Mouse (Mus musculus) heart, embryonic 11.5 days (tissue): ENCODE measurements around the gene Gpr107. TPM values are rescaled to one million over a fixed set of nuclear protein-coding genes. Genes with fewer than 3 reads are reported as not detected.

Source experiments
- ATAC-seq: fragments of 200-750 bp; cut with Nextera tagmentation; replicated peaks from 2 replicates; pipeline ENCODE4 v1.8.0; 2017; ENCODE audit warnings: moderate library complexity; ENCODE audit not compliant: insufficient number of reproducible peaks, low FRiP score, low TSS enrichment
- H3K27ac ChIP-seq: fragments of 300-500 bp; sonication (generic); 2 replicates; pipeline ENCODE4 v1.5.1; 2014; ENCODE audit warnings: mild to moderate bottlenecking, low read depth, low read length
- H3K27me3 ChIP-seq: fragments of 300-500 bp; sonication (generic); 2 replicates; pipeline ENCODE4 v1.6.1; 2014; ENCODE audit warnings: mild to moderate bottlenecking, low read length, mixed read lengths; ENCODE audit not compliant: control insufficient read depth, insufficient read depth
- H3K36me3 ChIP-seq: fragments of 300-500 bp; sonication (generic); 2 replicates; pipeline ENCODE4 v1.6.1; 2014; ENCODE audit warnings: mild to moderate bottlenecking, low read length, moderate library complexity, mixed read lengths; ENCODE audit not compliant: control insufficient read depth, insufficient read depth
- H3K4me1 ChIP-seq: fragments of 300-500 bp; sonication (generic); 2 replicates; pipeline ENCODE4 v1.6.1; 2014; ENCODE audit warnings: low read length; ENCODE audit not compliant: control insufficient read depth, insufficient read depth
- H3K4me2 ChIP-seq: fragments of 300-500 bp; sonication (generic); 2 replicates; pipeline ENCODE4 v1.6.1; 2014; ENCODE audit warnings: mild to moderate bottlenecking, moderate library complexity
- H3K4me3 ChIP-seq: fragments of 300-500 bp; sonication (generic); 2 replicates; pipeline ENCODE4 v1.5.1; 2014; ENCODE audit warnings: low read depth, low read length
- H3K9ac ChIP-seq: fragments of 300-500 bp; sonication (generic); 2 replicates; pipeline ENCODE4 v1.6.1; 2014; ENCODE audit warnings: mild to moderate bottlenecking, low read depth, low read length, moderate library complexity
- H3K9me3 ChIP-seq: fragments of 300-500 bp; sonication (generic); replicated peaks from 2 replicates; pipeline ENCODE4 v1.6.1; 2016; ENCODE audit warnings: low read length; ENCODE audit not compliant: control insufficient read depth
- WGBS: fragments of 180-500 bp; shearing (Covaris S2); extraction: QIAGEN DNeasy Blood & Tissue Kit; methylation state at CpG from one replicate; pipeline ENCODE4 v1.1.7; 2014; ENCODE audit not compliant: insufficient replicate concordance; 5-methylcytosine and 5-hydroxymethylcytosine counted together
- polyA plus RNA-seq: library from polyadenylated mRNA; unstranded; fragments of >200 nt; fragmentation: Nextera tagmentation; extraction: Ambion mirVana; gene quantifications from 2 replicates; pipeline ENCODE4 v1.2.1, GENCODE M21; 2014

Gpr107 gene
- polyA plus RNA-seq, 1 experiment from 2014 or later = 30.4 TPM

GRCm38 (mm10) chr2:31189654-31190053, 37.5 kb downstream of the Gpr107 start:
- WGBS = 74% methylated on average over 3 of the region's 3 CpGs
- Histone ChIP-seq H3K9ac (no peak overlapping the region), H3K4me3 (no peak overlapping the region), H3K4me2 (no peak overlapping the region), H3K36me3 (peaks cover 35% of the 10 kb centered on the region), H3K27me3 (no peaks in the 10 kb centered on the region), H3K4me1 (peaks cover 8% of the 10 kb centered on the region), H3K9me3 (no peaks in the 10 kb centered on the region), H3K27ac (peak overlapping the region; percentile 91)
- ATAC-seq = no peak

GRCm38 (mm10) chr2:31191765-31192164, 39.6 kb downstream of the Gpr107 start:
- Histone ChIP-seq H3K9ac (no peak overlapping the region), H3K4me2 (peak overlapping the region; percentile 21; the same call in 1 of the 2 replicates), H3K36me3 (peaks cover 26% of the 10 kb centered on the region), H3K4me3 (no peak overlapping the region), H3K9me3 (no peaks in the 10 kb centered on the region), H3K4me1 (peaks cover 11% of the 10 kb centered on the region), H3K27me3 (no peaks in the 10 kb centered on the region), H3K27ac (peak overlapping the region; percentile 91)
- WGBS = 47% methylated on average over 8 of the region's 8 CpGs
- no peak for ATAC-seq

GRCm38 (mm10) chr2:31194356-31195021, 42.4 kb downstream of the Gpr107 start:
- no peak overlapping the region for H3K27ac ChIP-seq
- WGBS = 65% methylated on average over 7 of the region's 7 CpGs
- H3K4me1 ChIP-seq = peaks cover 23% of the 10 kb centered on the region
- no peak overlapping the region for H3K4me2 ChIP-seq
- H3K36me3 ChIP-seq = peaks cover 11% of the 10 kb centered on the region
- no peaks in the 10 kb centered on the region for H3K27me3 ChIP-seq
- H3K4me3 ChIP-seq = no peak overlapping the region
- no peak overlapping the region for H3K9ac ChIP-seq
- H3K9me3 ChIP-seq = no peaks in the 10 kb centered on the region
- ATAC-seq = no peak

GRCm38 (mm10) chr2:31198621-31199020, 46.5 kb downstream of the Gpr107 start:
- whole genome bisulfite sequencing = 66% methylated on average over 4 of the region's 4 CpGs
- Histone ChIP-seq H3K9ac (no peak overlapping the region), H3K27me3 (no peaks in the 10 kb centered on the region), H3K4me1 (peaks cover 45% of the 10 kb centered on the region), H3K4me2 (no peak overlapping the region), H3K36me3 (peaks cover 3% of the 10 kb centered on the region; the same call in 1 of the 2 replicates), H3K27ac (peak overlapping the region; percentile 80), H3K9me3 (no peaks in the 10 kb centered on the region), H3K4me3 (no peak overlapping the region)
- no peak for ATAC-seq

GRCm38 (mm10) chr2:31200051-31200450, 47.9 kb downstream of the Gpr107 start:
- 51% methylated on average over 2 of the region's 2 CpGs for WGBS
- H3K27ac ChIP-seq = peak overlapping the region; percentile 42; the same call in 1 of the 2 replicates

GRCm38 (mm10) chr2:31201851-31202250, 49.7 kb downstream of the Gpr107 start:
- Histone ChIP-seq H3K4me2 (peak overlapping the region; percentile 8; the same call in 1 of the 2 replicates), H3K4me3 (no peak overlapping the region), H3K9me3 (no peaks in the 10 kb centered on the region), H3K27ac (peak overlapping the region; percentile 70), H3K9ac (0 out of 2 replicates have a peak overlapping the region, but pooled peaks have one; percentile 5), H3K36me3 (peaks cover 3% of the 10 kb centered on the region; the same call in 1 of the 2 replicates), H3K27me3 (no peaks in the 10 kb centered on the region), H3K4me1 (peaks cover 62% of the 10 kb centered on the region)
- ATAC-seq = no peak
- 43% methylated on average over 7 of the region's 7 CpGs for WGBS

More at GRCm38 (mm10) chr2:31200051-31200450, 47.9 kb downstream of the Gpr107 start:
- H3K9ac ChIP-seq = no peak overlapping the region
- H3K9me3 ChIP-seq = no peaks in the 10 kb centered on the region
- H3K4me3 ChIP-seq = no peak overlapping the region
- peaks cover 3% of the 10 kb centered on the region; the same call in 1 of the 2 replicates for H3K36me3 ChIP-seq
- no peaks in the 10 kb centered on the region for H3K27me3 ChIP-seq
- H3K4me2 ChIP-seq = no peak overlapping the region
- H3K4me1 ChIP-seq = peaks cover 46% of the 10 kb centered on the region
- ATAC-seq = no peak

- no peaks in the 10 kb centered on the region for H3K9me3 ChIP-seq
- H3K4me2 ChIP-seq = no peak overlapping the region
- H3K27ac ChIP-seq = peak overlapping the region; percentile 70
- H3K4me1 ChIP-seq = peaks cover 65% of the 10 kb centered on the region
- H3K27me3 ChIP-seq = no peaks in the 10 kb centered on the region
- H3K4me3 ChIP-seq = no peak overlapping the region
- peaks cover 3% of the 10 kb centered on the region; the same call in 1 of the 2 replicates for H3K36me3 ChIP-seq
- no peak for ATAC-seq
- H3K9ac ChIP-seq = no peak overlapping the region
- 39% methylated on average over 3 of the region's 3 CpGs for WGBS
Observed at GRCm38 (mm10) chr2:31202357-31202756, 50.2 kb downstream of the Gpr107 start.

GRCm38 (mm10) chr2:31202956-31203355, 50.8 kb downstream of the Gpr107 start:
- no peaks in the 10 kb centered on the region for H3K9me3 ChIP-seq
- no peaks in the 10 kb centered on the region for H3K27me3 ChIP-seq
- 0 out of 2 replicates have a peak, but pooled peaks cover 3% of the 10 kb centered on the region for H3K36me3 ChIP-seq
- H3K4me2 ChIP-seq = no peak overlapping the region
- ATAC-seq = no peak
- no peak overlapping the region for H3K4me3 ChIP-seq
- H3K27ac ChIP-seq = peak overlapping the region; percentile 57; the same call in 1 of the 2 replicates
- 69% methylated on average over 4 of the region's 4 CpGs for WGBS
- H3K4me1 ChIP-seq = peaks cover 67% of the 10 kb centered on the region
- H3K9ac ChIP-seq = no peak overlapping the region
